Mouse (Mus musculus) hindbrain, embryonic 14.5 days (tissue): Measurements from ENCODE around the gene Fmo4. TPM values are rescaled to one million over a fixed set of nuclear protein-coding genes. Genes with fewer than 3 reads are reported as not detected.

ENCODE experiments used
- ATAC-seq: fragments of 200-750 bp; cut with Nextera tagmentation; 2 replicates; pipeline ENCODE4 v1.8.0; 2017; ENCODE audit warnings: moderate number of reproducible peaks, mild to moderate bottlenecking, moderate TSS enrichment, moderate library complexity; ENCODE audit not compliant: low FRiP score
- DNase-seq: peaks from one replicate; pipeline ENCODE4 v3.0.0-alpha.2; 2015; ENCODE audit warnings: low spot score
- H3K27ac ChIP-seq: fragments of 300-500 bp; sonication (generic); 2 replicates; pipeline ENCODE4 v1.5.1; 2014; ENCODE audit warnings: mild to moderate bottlenecking, moderate library complexity
- H3K27me3 ChIP-seq: fragments of 300-500 bp; sonication (generic); 2 replicates; pipeline ENCODE4 v1.6.1; 2014; ENCODE audit warnings: mild to moderate bottlenecking, low read length, mixed read lengths; ENCODE audit not compliant: control insufficient read depth, insufficient read depth
- H3K36me3 ChIP-seq: fragments of 300-500 bp; sonication (generic); replicated peaks from 2 replicates; pipeline ENCODE4 v1.6.1; 2014; ENCODE audit not compliant: control insufficient read depth, insufficient read depth
- H3K4me1 ChIP-seq: fragments of 300-500 bp; sonication (generic); replicated peaks from 2 replicates; pipeline ENCODE4 v1.6.1; 2014; ENCODE audit warnings: antibody characterized with exemption, low read length, mixed read lengths; ENCODE audit not compliant: control insufficient read depth, insufficient read depth
- H3K4me2 ChIP-seq: fragments of 300-500 bp; sonication (generic); replicated peaks from 2 replicates; pipeline ENCODE4 v1.6.1; 2014; ENCODE audit warnings: mild to moderate bottlenecking, moderate library complexity
- H3K4me3 ChIP-seq: fragments of 300-500 bp; sonication (generic); replicated peaks from 2 replicates; pipeline ENCODE4 v1.5.1; 2014; ENCODE audit warnings: mild to moderate bottlenecking, low read length
- H3K9ac ChIP-seq: fragments of 300-500 bp; sonication (generic); 2 replicates; pipeline ENCODE4 v1.6.1; 2014
- H3K9me3 ChIP-seq: fragments of 300-500 bp; sonication (generic); 2 replicates; pipeline ENCODE4 v1.6.1; 2016; ENCODE audit warnings: low read length; ENCODE audit not compliant: control insufficient read depth
- WGBS: fragments of 180-500 bp; shearing (Covaris S2); extraction: QIAGEN DNeasy Blood & Tissue Kit; methylation state at CpG from one replicate; pipeline ENCODE4 v1.1.7; 2014; 5-methylcytosine and 5-hydroxymethylcytosine counted together
- polyA plus RNA-seq: library from polyadenylated mRNA; unstranded; fragments of >200 nt; fragmentation: Nextera tagmentation; extraction: Ambion mirVana; gene quantifications from 2 replicates; pipeline ENCODE4 v1.2.1, GENCODE M21; 2014

Gene Fmo4
- polyA plus RNA-seq, result 0.31 and 0.88 TPM in 2 replicates

GRCm38 (mm10) chr1:162813836-162814156 lies at the start of gene Fmo4:
Gene Fmo4 (minus strand): TSS chr1:162813972.
- H3K27ac ChIP-seq, result no peak within 1 kb of the TSS
- H3K27me3 ChIP-seq, result no peaks in the 10 kb centered on the region
- no peaks in the 10 kb centered on the region for H3K36me3 ChIP-seq
- 43% methylated on average over 8 of the region's 8 CpGs for WGBS
- H3K4me2 ChIP-seq, result no peak within 1 kb of the TSS
- H3K4me3 ChIP-seq, result no peak within 1 kb of the TSS
- ATAC-seq (0 out of 2 replicates have a peak, but pooled peaks have one; percentile 24), DNase-seq (no peak)
- no peaks in the 10 kb centered on the region for H3K9me3 ChIP-seq
- no peak within 1 kb of the TSS for H3K9ac ChIP-seq
- H3K4me1 ChIP-seq, result no peaks in the 10 kb centered on the region

- ATAC-seq, result no peak
- Histone ChIP-seq H3K36me3 (no peaks in the 10 kb centered on the region), H3K9ac (no peak overlapping the region), H3K4me2 (no peak overlapping the region), H3K27ac (no peak overlapping the region), H3K9me3 (no peaks in the 10 kb centered on the region), H3K4me3 (no peak overlapping the region), H3K27me3 (no peaks in the 10 kb centered on the region), H3K4me1 (0 out of 2 replicates have a peak, but pooled peaks cover 5% of the 10 kb centered on the region)
- no peak for DNase-seq
- 23% methylated on average over 1 of the region's 1 CpGs for WGBS
Measured at GRCm38 (mm10) chr1:162862328-162862727, 48.6 kb upstream of the Fmo4 start.

GRCm38 (mm10) chr1:162859996-162860605 lies 46.3 kb upstream of the Fmo4 start:
- Histone ChIP-seq H3K9me3 (no peaks in the 10 kb centered on the region), H3K4me3 (no peak overlapping the region), H3K9ac (no peak overlapping the region), H3K4me2 (no peak overlapping the region), H3K27ac (peak overlapping the region; percentile 66; the same call in 1 of the 2 replicates), H3K27me3 (no peaks in the 10 kb centered on the region), H3K4me1 (0 out of 2 replicates have a peak, but pooled peaks cover 5% of the 10 kb centered on the region), H3K36me3 (no peaks in the 10 kb centered on the region)
- DNase-seq (no peak), ATAC-seq (peak; percentile 54; the same call in 1 of the 2 replicates)
- WGBS, result 69% methylated on average over 9 of the region's 9 CpGs

- peak overlapping the region; percentile 66 for H3K27ac ChIP-seq
- WGBS, result 51% methylated on average over 10 of the region's 10 CpGs
- peak overlapping the region; percentile 38 for H3K4me2 ChIP-seq
- no peaks in the 10 kb centered on the region for H3K9me3 ChIP-seq
- H3K9ac ChIP-seq, result no peak overlapping the region
- no peaks in the 10 kb centered on the region for H3K27me3 ChIP-seq
- ATAC-seq (peak; percentile 62; the same call in 1 of the 2 replicates), DNase-seq (no peak)
- H3K4me1 ChIP-seq, result 0 out of 2 replicates have a peak, but pooled peaks cover 5% of the 10 kb centered on the region
- H3K4me3 ChIP-seq, result peak overlapping the region; percentile 5; the same call in 1 of the 2 replicates
- H3K36me3 ChIP-seq, result no peaks in the 10 kb centered on the region
Measured at GRCm38 (mm10) chr1:162859545-162859976, 45.8 kb upstream of the Fmo4 start.

- H3K4me3 ChIP-seq, result peak overlapping the region; percentile 22
- peak; percentile 75 for ATAC-seq
- H3K27ac ChIP-seq, result peak overlapping the region; percentile 66
- peak overlapping the region; percentile 38 for H3K4me2 ChIP-seq
- no peaks in the 10 kb centered on the region for H3K36me3 ChIP-seq
- H3K9ac ChIP-seq, result peak overlapping the region; percentile 20; the same call in 1 of the 2 replicates
- H3K4me1 ChIP-seq, result 0 out of 2 replicates have a peak, but pooled peaks cover 5% of the 10 kb centered on the region
- peak; percentile 35 for DNase-seq
- WGBS, result 44% methylated on average over 12 of the region's 12 CpGs
- H3K9me3 ChIP-seq, result no peaks in the 10 kb centered on the region
- H3K27me3 ChIP-seq, result no peaks in the 10 kb centered on the region
Measured at GRCm38 (mm10) chr1:162858748-162859130, 45.0 kb upstream of the Fmo4 start.

- H3K4me2 ChIP-seq, result peak overlapping the region; percentile 38
- H3K4me3 ChIP-seq, result peak overlapping the region; percentile 22
- H3K9ac ChIP-seq, result peak overlapping the region; percentile 20; the same call in 1 of the 2 replicates
- H3K9me3 ChIP-seq, result no peaks in the 10 kb centered on the region
- no peaks in the 10 kb centered on the region for H3K36me3 ChIP-seq
- 53% methylated on average over 17 of the region's 18 CpGs for WGBS
- H3K4me1 ChIP-seq, result 0 out of 2 replicates have a peak, but pooled peaks cover 5% of the 10 kb centered on the region
- H3K27ac ChIP-seq, result peak overlapping the region; percentile 74
- ATAC-seq (peak; percentile 48; the same call in 1 of the 2 replicates), DNase-seq (no peak)
- H3K27me3 ChIP-seq, result no peaks in the 10 kb centered on the region
Measured at GRCm38 (mm10) chr1:162857766-162858747, 44.3 kb upstream of the Fmo4 start.

- Histone ChIP-seq H3K36me3 (no peaks in the 10 kb centered on the region), H3K27me3 (no peaks in the 10 kb centered on the region), H3K27ac (no peak overlapping the region), H3K9me3 (no peaks in the 10 kb centered on the region), H3K4me1 (0 out of 2 replicates have a peak, but pooled peaks cover 4% of the 10 kb centered on the region), H3K4me2 (no peak overlapping the region), H3K9ac (no peak overlapping the region), H3K4me3 (no peak overlapping the region)
- WGBS, result 70% methylated on average over 3 of the region's 3 CpGs
- DNase-seq (no peak), ATAC-seq (no peak)
Measured at GRCm38 (mm10) chr1:162853812-162854482, 40.2 kb upstream of the Fmo4 start.

- ATAC-seq, result no peak
- Histone ChIP-seq H3K27me3 (no peaks in the 10 kb centered on the region), H3K27ac (no peak overlapping the region), H3K4me2 (no peak overlapping the region), H3K4me3 (no peak overlapping the region), H3K9ac (no peak overlapping the region), H3K9me3 (no peaks in the 10 kb centered on the region), H3K4me1 (no peaks in the 10 kb centered on the region), H3K36me3 (no peaks in the 10 kb centered on the region)
- DNase-seq, result no peak
- 99% methylated on average over 6 of the region's 6 CpGs for WGBS
Measured at GRCm38 (mm10) chr1:162847554-162847953, 33.8 kb upstream of the Fmo4 start.
